Mouse (Mus musculus) left cerebral cortex, postnatal 36 days (tissue): ENCODE results near the gene Poll. TPM values are rescaled to one million over a fixed set of nuclear protein-coding genes. Genes with fewer than 3 reads are reported as not detected.

Source experiments
- total RNA-seq, 2 experiments: library from RNA; stranded (reverse); gene quantifications; 2 replicates each; pipeline ENCODE4 v1.2.3; 2021

The Poll gene
- total RNA-seq, 2 experiments from 2014 or later, result 9.0 to 9.8 TPM

Other genes starting within 250 kb of the Poll start
- gene Btrc, start 196.8 kb downstream of the Poll start, total RNA-seq, result 100 to 1,000 TPM; 102 to 103 TPM
- gene Gm17018, start 84 bp upstream of the Poll start, total RNA-seq, result 10 to 100 TPM; 74.2 to 75.2 TPM
- gene Fbxw4, start 99.8 kb upstream of the Poll start, total RNA-seq, result 10 to 100 TPM; 34.4 to 35.9 TPM
- gene Fgf8, start 182.4 kb upstream of the Poll start, total RNA-seq, result not detected
- gene Npm3, start 189.1 kb upstream of the Poll start, total RNA-seq, result 1 to 10 TPM; 5.4 to 5.8 TPM
- gene Mgea5, start 223.3 kb upstream of the Poll start, total RNA-seq, result 100 to 1,000 TPM; 143 to 168 TPM